Mouse (Mus musculus) liver, adult 2 months (tissue): ENCODE measurements around the gene Veph1. TPM values are rescaled to one million over a fixed set of nuclear protein-coding genes. Genes with fewer than 3 reads are reported as not detected.

Source experiments
- DNase-seq: peaks from one replicate; pipeline ENCODE4 v3.0.0-alpha.2; 2011; ENCODE audit warnings: low read depth, low spot score; ENCODE audit errors: extremely low read depth
- H3K27ac ChIP-seq: fragments of 200-500 bp; replicated peaks from 2 replicates; pipeline ENCODE4 v1.5.1; 2012; ENCODE audit warnings: low read depth, mild to moderate bottlenecking, control low read depth, inconsistent platforms, low read length; ENCODE audit not compliant: insufficient read depth
- H3K27me3 ChIP-seq: fragments of 200-500 bp; 2 replicates; pipeline ENCODE4 v1.6.1; 2012; ENCODE audit warnings: mild to moderate bottlenecking, moderate library complexity, low read length, inconsistent platforms; ENCODE audit not compliant: control insufficient read depth, insufficient read depth
- H3K36me3 ChIP-seq: fragments of 200-500 bp; 2 replicates; pipeline ENCODE4 v1.6.1; 2012; ENCODE audit warnings: low read length, inconsistent platforms; ENCODE audit not compliant: control insufficient read depth, insufficient read depth
- H3K4me1 ChIP-seq: fragments of 200-500 bp; 2 replicates; pipeline ENCODE4 v1.6.1; 2011; ENCODE audit warnings: low read length; ENCODE audit not compliant: control insufficient read depth, insufficient read depth
- H3K4me3 ChIP-seq: fragments of 200-500 bp; 2 replicates; pipeline ENCODE4 v1.5.1; 2011; ENCODE audit warnings: low read depth, mild to moderate bottlenecking, control low read depth, low read length, moderate library complexity; ENCODE audit not compliant: insufficient read depth
- H3K79me2 ChIP-seq: fragments of 200-500 bp; 2 replicates; pipeline ENCODE4 v1.6.1; 2012; ENCODE audit warnings: inconsistent platforms, mild to moderate bottlenecking, low read length, moderate library complexity; ENCODE audit not compliant: control insufficient read depth, insufficient read depth
- H3K9ac ChIP-seq: fragments of 200-500 bp; 2 replicates; pipeline ENCODE4 v1.6.1; 2012; ENCODE audit warnings: low read depth, mild to moderate bottlenecking, control low read depth, inconsistent platforms, low read length
- CTCF ChIP-seq: fragments of 200-500 bp; IDR thresholded peaks from 2 replicates; pipeline ENCODE4 v1.5.1; 2011; ENCODE audit warnings: low read depth, low read length, control low read depth
- POLR2A ChIP-seq: fragments of 200-500 bp; IDR thresholded peaks from 2 replicates; pipeline ENCODE4 v1.6.1; 2011; ENCODE audit warnings: low read length, control low read depth; ENCODE audit not compliant: insufficient read depth; ENCODE audit errors: extremely low read depth
- WGBS: fragments of 180-500 bp; shearing (Covaris S2); methylation state at CpG from one replicate; pipeline ENCODE4 v1.1.7; 2018; 5-methylcytosine and 5-hydroxymethylcytosine counted together
- polyA plus RNA-seq: library from polyadenylated mRNA; depleted of rRNA; stranded (reverse); fragments of >200 nt; gene quantifications from 2 replicates; pipeline ENCODE4 v1.2.3, GENCODE M21; 2012
- total RNA-seq: library from RNA; depleted of rRNA; stranded (reverse); fragments of >200 nt; gene quantifications from 2 replicates; pipeline ENCODE4 v1.2.3, GENCODE M21; 2014

Gene Veph1
- total and polyA plus RNA-seq, 2 experiments = 0.10 to 0.28 TPM

DNA sequence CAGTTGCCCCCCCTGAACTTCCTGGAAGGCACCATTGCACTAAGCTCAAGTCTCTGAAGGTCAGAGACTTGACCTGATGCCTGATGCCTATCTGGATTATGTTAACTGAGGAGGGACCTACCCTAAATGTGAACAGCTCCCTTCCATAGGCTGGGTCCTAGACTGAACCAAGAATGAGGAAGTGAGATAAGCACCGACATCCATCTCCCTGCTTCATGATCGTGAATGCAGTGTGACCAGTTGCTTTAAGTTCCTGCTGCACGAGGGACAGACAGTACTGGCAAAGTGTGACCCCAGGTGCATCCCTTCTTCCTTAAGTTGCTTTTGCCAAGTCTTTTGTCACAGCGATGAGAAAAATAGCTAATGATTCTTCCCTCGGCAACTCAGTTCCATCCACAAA, 166.9 kb downstream of the Veph1 start:
- DNase-seq = no peak
- no peaks in the 10 kb centered on the region for H3K4me1 ChIP-seq
- no peak for TF ChIP-seq POLR2A
- no peak for TF ChIP-seq CTCF
- H3K9ac ChIP-seq = no peak overlapping the region
- no peak overlapping the region for H3K27ac ChIP-seq
- no peaks in the 10 kb centered on the region for H3K36me3 ChIP-seq
- no peak overlapping the region for H3K4me3 ChIP-seq
- no peaks in the 10 kb centered on the region for H3K79me2 ChIP-seq
- H3K27me3 ChIP-seq = no peaks in the 10 kb centered on the region
- 64% methylated on average over 5 of the region's 5 CpGs for whole genome bisulfite sequencing

GRCm38 (mm10) chr3:66105493-66105892, 191.1 kb downstream of the Veph1 start:
- no peak for DNase-seq
- WGBS = 77% methylated on average over 5 of the region's 5 CpGs
- no peaks in the 10 kb centered on the region for H3K79me2 ChIP-seq
- H3K4me1 ChIP-seq = no peaks in the 10 kb centered on the region
- no peaks in the 10 kb centered on the region; the same call in 1 of the 2 replicates for H3K27me3 ChIP-seq
- no peaks in the 10 kb centered on the region for H3K36me3 ChIP-seq
- H3K27ac ChIP-seq = no peak overlapping the region
- H3K9ac ChIP-seq = no peak overlapping the region
- no peak overlapping the region for H3K4me3 ChIP-seq
- TF ChIP-seq CTCF (no peak), POLR2A (no peak)

DNA sequence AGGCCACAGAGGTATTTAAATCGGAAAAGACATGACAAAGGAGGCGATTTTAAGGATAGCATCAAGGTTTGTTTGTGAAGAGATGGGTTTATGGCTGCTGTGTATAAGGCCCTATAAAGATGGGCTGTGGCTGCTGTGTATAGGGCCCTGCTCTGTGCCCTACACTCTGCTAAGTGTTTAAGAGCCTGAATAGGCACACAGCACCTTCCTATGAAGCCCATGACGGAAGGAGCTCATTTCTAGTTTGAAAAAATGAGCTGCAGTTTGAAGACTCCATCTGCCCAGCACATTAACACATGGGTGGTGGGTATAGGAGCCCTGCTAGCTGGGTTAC, 194.1 kb downstream of the Veph1 start:
- no peak for DNase-seq
- no peak overlapping the region for H3K4me3 ChIP-seq
- WGBS = 90% methylated on average over 3 of the region's 3 CpGs
- H3K4me1 ChIP-seq = no peaks in the 10 kb centered on the region
- H3K79me2 ChIP-seq = no peaks in the 10 kb centered on the region
- no peaks in the 10 kb centered on the region for H3K36me3 ChIP-seq
- H3K27ac ChIP-seq = no peak overlapping the region
- H3K9ac ChIP-seq = no peak overlapping the region
- no peak for TF ChIP-seq POLR2A
- no peak for TF ChIP-seq CTCF
- H3K27me3 ChIP-seq = no peaks in the 10 kb centered on the region; the same call in 1 of the 2 replicates

- TF ChIP-seq CTCF = no peak
- no peak for TF ChIP-seq POLR2A
- H3K36me3 ChIP-seq = no peaks in the 10 kb centered on the region
- no peak overlapping the region for H3K4me3 ChIP-seq
- H3K79me2 ChIP-seq = no peaks in the 10 kb centered on the region
- WGBS = 91% methylated on average over 11 of the region's 11 CpGs
- H3K27ac ChIP-seq = no peak overlapping the region
- no peaks in the 10 kb centered on the region; the same call in 1 of the 2 replicates for H3K27me3 ChIP-seq
- no peak for DNase-seq
- H3K9ac ChIP-seq = no peak overlapping the region
- H3K4me1 ChIP-seq = no peaks in the 10 kb centered on the region
Observed at GRCm38 (mm10) chr3:66101809-66102598, 194.6 kb downstream of the Veph1 start.

DNA sequence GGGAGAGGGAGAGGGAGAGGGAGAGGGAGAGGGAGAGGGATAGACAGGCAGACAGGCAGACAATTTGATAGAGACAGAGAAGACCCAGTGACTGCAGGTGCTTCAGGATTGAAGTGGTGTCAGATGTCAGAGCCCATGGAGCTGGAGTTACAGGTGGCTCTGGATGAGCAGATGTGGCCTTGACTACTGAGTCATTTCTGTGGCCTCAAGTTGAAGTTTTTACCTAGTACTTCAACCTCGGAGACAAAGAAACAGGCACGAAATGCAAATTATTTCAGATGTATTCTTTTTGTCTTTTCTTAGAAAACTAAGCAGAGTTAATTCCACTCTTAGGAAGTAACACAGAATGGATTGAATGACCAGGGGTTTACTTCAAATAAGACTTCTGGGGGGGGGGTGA, 195.6 kb downstream of the Veph1 start:
- no peaks in the 10 kb centered on the region for H3K36me3 ChIP-seq
- no peak overlapping the region for H3K9ac ChIP-seq
- H3K27ac ChIP-seq = no peak overlapping the region
- H3K4me3 ChIP-seq = no peak overlapping the region
- H3K27me3 ChIP-seq = no peaks in the 10 kb centered on the region; the same call in 1 of the 2 replicates
- no peaks in the 10 kb centered on the region for H3K79me2 ChIP-seq
- no peaks in the 10 kb centered on the region for H3K4me1 ChIP-seq
- no peak for DNase-seq
- WGBS = 82% methylated on average over 2 of the region's 2 CpGs
- TF ChIP-seq POLR2A (no peak), CTCF (no peak)

- WGBS = 83% methylated on average over 2 of the region's 2 CpGs
- Histone ChIP-seq H3K27ac (no peak overlapping the region), H3K9ac (no peak overlapping the region), H3K4me1 (no peaks in the 10 kb centered on the region), H3K79me2 (no peaks in the 10 kb centered on the region), H3K27me3 (no peaks in the 10 kb centered on the region), H3K36me3 (no peaks in the 10 kb centered on the region), H3K4me3 (no peak overlapping the region)
- no peak for DNase-seq
- TF ChIP-seq POLR2A (no peak), CTCF (no peak)
Observed at GRCm38 (mm10) chr3:66091746-66092145, 204.9 kb downstream of the Veph1 start.
